Mouse (Mus musculus): Measurements from ENCODE around the gene Nfib.

DNA sequence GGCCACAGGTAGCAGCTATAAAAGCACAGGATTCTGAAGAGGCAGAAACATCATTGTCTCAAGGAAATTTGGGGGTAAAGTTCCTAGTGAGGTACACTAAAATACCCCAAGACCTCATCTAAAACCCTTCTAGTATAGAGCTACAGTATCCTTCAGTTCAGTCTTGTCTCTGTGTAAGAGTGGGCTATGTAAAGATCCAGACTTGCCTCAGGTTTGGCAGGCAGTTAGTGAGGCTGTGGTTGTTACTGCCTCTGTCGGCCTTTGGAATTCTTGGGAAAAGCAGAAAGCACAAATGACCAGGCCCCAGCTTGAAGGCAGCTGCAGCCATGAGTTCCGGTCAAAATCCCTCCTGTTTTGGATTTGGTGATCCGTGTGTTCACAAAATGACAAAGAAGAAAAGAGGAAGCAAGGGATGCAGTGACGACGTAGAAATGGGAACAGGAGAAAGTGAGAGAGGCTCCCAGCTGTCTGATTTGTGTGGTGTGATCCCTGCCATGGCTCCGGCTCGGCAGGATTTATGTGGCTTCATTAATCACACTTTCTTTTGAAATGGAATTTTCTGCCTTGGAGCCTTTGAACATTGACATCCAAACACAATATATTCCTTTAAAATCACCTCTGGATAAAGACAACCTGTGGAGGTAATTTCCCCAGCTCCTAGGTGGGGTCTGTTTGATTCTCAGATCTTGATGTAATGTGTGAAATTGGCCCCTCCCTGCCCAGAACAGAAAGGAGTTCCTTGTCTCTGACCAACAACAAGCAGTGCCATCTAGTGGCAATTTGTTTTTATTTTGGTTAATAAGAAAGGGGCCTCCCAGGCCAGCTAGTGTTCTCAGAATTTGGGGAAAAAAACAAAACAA lies 91.7 kb downstream of the Nfib start:
- no peak for TF ChIP-seq REST (IDR thresholded peaks at IDR 0.05; ENCODE audit: insufficient read depth, insufficient read length)
- no peak for TF ChIP-seq POLR2AphosphoS2 (IDR thresholded peaks at IDR 0.05; ENCODE audit: insufficient read length, low read depth)
- TF ChIP-seq POLR2A (IDR thresholded peaks at IDR 0.05; ENCODE audit: insufficient read length, low read depth) = no peak
- TF ChIP-seq USF1 (IDR thresholded peaks at IDR 0.05; ENCODE audit: low read depth) = no peak

All from myocyte (in vitro differentiated cells).